Mouse (Mus musculus): ENCODE data around the gene Rngtt. TPM values are rescaled to one million over a fixed set of nuclear protein-coding genes. Genes with fewer than 3 reads are reported as not detected.

The Rngtt gene
- total RNA-seq, 2 experiments from 2014 or later: 30.6 to 30.9 TPM

- no peak for ATAC-seq (replicated peaks; ENCODE audit: poor library complexity)
Observed at GRCm38 (mm10) chr4:33510544-33510943, 200.4 kb downstream of the Rngtt start.

GRCm38 (mm10) chr4:33513421-33513820 is 203.3 kb downstream of the Rngtt start:
- peak; percentile 98 for ATAC-seq (replicated peaks; ENCODE audit: poor library complexity)

- ATAC-seq (replicated peaks; ENCODE audit: poor library complexity): no peak
Observed at GRCm38 (mm10) chr4:33514108-33515000, 204.2 kb downstream of the Rngtt start.

GRCm38 (mm10) chr4:33520196-33520595 is 210.1 kb downstream of the Rngtt start:
- no peak for ATAC-seq (replicated peaks; ENCODE audit: poor library complexity)

- ATAC-seq (replicated peaks; ENCODE audit: poor library complexity): no peak
Observed at GRCm38 (mm10) chr4:33520938-33521337, 210.8 kb downstream of the Rngtt start.

- ATAC-seq (replicated peaks; ENCODE audit: poor library complexity): no peak
Observed at GRCm38 (mm10) chr4:33523774-33524173, 213.7 kb downstream of the Rngtt start.

- ATAC-seq (replicated peaks; ENCODE audit: poor library complexity): no peak
Observed at GRCm38 (mm10) chr4:33524481-33525141, 214.5 kb downstream of the Rngtt start.

GRCm38 (mm10) chr4:33525272-33525671 is 215.2 kb downstream of the Rngtt start:
- no peak for ATAC-seq (replicated peaks; ENCODE audit: poor library complexity)

- ATAC-seq (replicated peaks; ENCODE audit: poor library complexity): no peak
Observed at GRCm38 (mm10) chr4:33526092-33526491, 216.0 kb downstream of the Rngtt start.

- no peak for ATAC-seq (replicated peaks; ENCODE audit: poor library complexity)
Observed at GRCm38 (mm10) chr4:33526675-33527074, 216.6 kb downstream of the Rngtt start.

GRCm38 (mm10) chr4:33532596-33532995 is 222.5 kb downstream of the Rngtt start:
- no peak for ATAC-seq (replicated peaks; ENCODE audit: poor library complexity)

- ATAC-seq (replicated peaks; ENCODE audit: poor library complexity): no peak
Observed at GRCm38 (mm10) chr4:33544755-33545576, 234.9 kb downstream of the Rngtt start.

GRCm38 (mm10) chr4:33545577-33545879 is 235.4 kb downstream of the Rngtt start:
- ATAC-seq (replicated peaks; ENCODE audit: poor library complexity): no peak

- ATAC-seq (replicated peaks; ENCODE audit: poor library complexity): no peak
Observed at GRCm38 (mm10) chr4:33546278-33546677, 236.2 kb downstream of the Rngtt start.

- peak; percentile 59 for ATAC-seq (replicated peaks; ENCODE audit: poor library complexity)
Observed at GRCm38 (mm10) chr4:33547315-33547929, 237.3 kb downstream of the Rngtt start.

- peak; percentile 74 for ATAC-seq (replicated peaks; ENCODE audit: poor library complexity)
Observed at GRCm38 (mm10) chr4:33549606-33550005, 239.5 kb downstream of the Rngtt start.

Other genes starting within 250 kb of the Rngtt start
- gene Gabrr2, start 247.3 kb upstream of the Rngtt start, total RNA-seq (2015): 0.17 and 0.20 TPM in 2 replicates
- not detected in 2 replicates for gene Gabrr2, start 247.3 kb upstream of the Rngtt start, total RNA-seq (2017)
- not detected in 2 replicates for gene Gabrr1, start 177.8 kb upstream of the Rngtt start, total RNA-seq (2015)
- not detected in 2 replicates for gene Gabrr1, start 177.8 kb upstream of the Rngtt start, total RNA-seq (2017)
- gene Pm20d2, start 120.6 kb upstream of the Rngtt start, total RNA-seq (2015): 0.24 and 0.47 TPM in 2 replicates
- 0.37 TPM in 1 of 2 replicates, not detected in the other for gene Pm20d2, start 120.6 kb upstream of the Rngtt start, total RNA-seq (2017)
- gene Srsf12, start 101.3 kb upstream of the Rngtt start, total RNA-seq (2015): not detected in 2 replicates
- not detected in 2 replicates for gene Srsf12, start 101.3 kb upstream of the Rngtt start, total RNA-seq (2017)
- gene Pnrc1, start 20.1 kb upstream of the Rngtt start, total RNA-seq (2015): 155 and 182 TPM in 2 replicates
- gene Pnrc1, start 20.1 kb upstream of the Rngtt start, total RNA-seq (2017): 91.2 and 96.2 TPM in 2 replicates